Mouse (Mus musculus) CH12.LX (cell line): ENCODE measurements around the gene Neb.

ENCODE experiments used
- MXI1 ChIP-seq: IDR thresholded peaks from 2 replicates; pipeline ENCODE4 v1.6.1; 2011; ENCODE audit warnings: mild to moderate bottlenecking, low read depth, low read length, improper control_type of control experiment
- NELFE ChIP-seq: IDR thresholded peaks from 2 replicates; pipeline ENCODE4 v1.6.1; 2011; ENCODE audit warnings: low read depth, low read length, improper control_type of control experiment
- POLR2A ChIP-seq: IDR thresholded peaks from 2 replicates; pipeline ENCODE4 v1.6.1; 2011; ENCODE audit warnings: low read depth, mild to moderate bottlenecking, improper control_type of control experiment, low read length
- RAD21 ChIP-seq: IDR thresholded peaks from 2 replicates; pipeline ENCODE4 v1.6.1; 2011; ENCODE audit warnings: low read depth, mild to moderate bottlenecking, low read length, improper control_type of control experiment, moderate library complexity
- ZKSCAN1 ChIP-seq: IDR thresholded peaks from 2 replicates; pipeline ENCODE4 v1.6.1; 2012; ENCODE audit warnings: low read depth, inconsistent platforms, low read length, improper control_type of control experiment, borderline replicate concordance

GRCm38 (mm10) chr2:52114086-52114485 lies 264.2 kb downstream of the Neb start:
- TF ChIP-seq MXI1 (no peak), RAD21 (no peak), POLR2A (no peak), ZKSCAN1 (no peak), NELFE (no peak)
